Comparison of ENCODE assay signal across 23 mouse cellular contexts in genomic region chr5:76623759-76624158, GRCm38 (mm10). TPM values are rescaled to one million over a fixed set of nuclear protein-coding genes. Genes with fewer than 3 reads are reported as not detected.
DNase-seq lines count a peak whose midpoint lies in the region; ATAC-seq and TF ChIP-seq lines count a peak whose summit lies in the region.
"Had no signal": no experiment of that assay in that cellular context is flagged by ENCODE, and none has a peak within 500 bp of the region (broad histone marks: within the 10 kb centered on the region; RNA-seq: fewer than 3 reads in every experiment).

No protein-coding gene starts in this region.

- no peak overlapping the region for H3K27ac ChIP-seq in CH12.LX (ENCODE audit: insufficient read depth, low read depth)
- H3K27ac ChIP-seq in ES-E14 (ENCODE audit: insufficient read depth, low read depth, low read length, poor library complexity, severe bottlenecking), result no peak overlapping the region
- H3K27ac ChIP-seq in limb, embryonic 10.5 days, result no peak overlapping the region
- no peak overlapping the region for H3K27ac ChIP-seq in hindbrain, embryonic 12.5 days
- H3K27ac ChIP-seq: embryonic facial prominence, embryonic 13.5 days; embryonic facial prominence, embryonic 15.5 days; forebrain, embryonic 10.5 days; forebrain, embryonic 12.5 days had no signal

- ATAC-seq in hindbrain, embryonic 12.5 days (ENCODE audit: low FRiP score), result no peak
- ATAC-seq: activated CD4-positive, CD25-positive, alpha-beta regulatory T cell, adult 4 months; forebrain, embryonic 14.5 days; forebrain, embryonic 16.5 days; Patski had no signal

- H3K9me3 ChIP-seq in CH12.LX (replicated peaks; ENCODE audit: low read length) (no peaks in the 10 kb centered on the region), ES-E14 (ENCODE audit: control insufficient read depth, insufficient read depth, low read depth, low read length) (no peaks in the 10 kb centered on the region)
- no peaks in the 10 kb centered on the region for H3K9me3 ChIP-seq in limb, embryonic 10.5 days (replicated peaks)
- H3K9me3 ChIP-seq in hindbrain, embryonic 12.5 days (replicated peaks), result no peaks in the 10 kb centered on the region
- H3K9me3 ChIP-seq: embryonic facial prominence, embryonic 13.5 days; embryonic facial prominence, embryonic 15.5 days; forebrain, embryonic 10.5 days; forebrain, embryonic 12.5 days had no signal

- no peaks in the 10 kb centered on the region for H3K79me2 ChIP-seq in CH12.LX (replicated peaks; ENCODE audit: control insufficient read depth, extremely low read depth, insufficient read depth, poor library complexity, severe bottlenecking)

- in situ Hi-C loops in CH12.LX (cut with MboI; ENCODE audit: low pct_ligation_motif_present, low pct_unique_long_range_greater_than_20kb, low sequenced_read_pairs), result no loop called here
- in situ Hi-C loops in ES-E14 (cut with MboI; ENCODE audit: low sequenced_read_pairs in 2 of 2, unreplicated experiment in 2 of 2), result no loop called here

- H3K9ac ChIP-seq in CH12.LX (ENCODE audit: insufficient read depth, low read depth) (no peak overlapping the region), ES-E14 (ENCODE audit: insufficient read depth, low read depth, low read length, poor library complexity, severe bottlenecking) (no peak overlapping the region)
- H3K9ac ChIP-seq in hindbrain, embryonic 12.5 days, result no peak overlapping the region
- H3K9ac ChIP-seq: embryonic facial prominence, embryonic 13.5 days; embryonic facial prominence, embryonic 15.5 days; forebrain, embryonic 12.5 days had no signal

- no peak for TF ChIP-seq POLR2A in CH12.LX (IDR thresholded peaks at IDR 0.05; ENCODE audit: low read depth, low read length)

- H3K36me3 ChIP-seq in CH12.LX (replicated peaks in 1 of 2; ENCODE audit: control insufficient read depth in 1 of 2, insufficient read depth in 1 of 2, low read length in 1 of 2), result peaks cover 26 to 74% of the 10 kb centered on the region in 2 experiments
- peaks cover 2% of the 10 kb centered on the region; the same call in 1 of the 2 replicates for H3K36me3 ChIP-seq in ES-E14 (ENCODE audit: control insufficient read depth, insufficient read depth, low read length, poor library complexity, severe bottlenecking)
- peaks cover 73% of the 10 kb centered on the region for H3K36me3 ChIP-seq in limb, embryonic 10.5 days
- H3K36me3 ChIP-seq in hindbrain, embryonic 12.5 days, result peaks cover 38% of the 10 kb centered on the region

- H3K4me1 ChIP-seq in CH12.LX (ENCODE audit: control insufficient read depth in 1 of 2, insufficient read depth in 2 of 2) (no peaks in the 10 kb centered on the region), ES-E14 (ENCODE audit: control insufficient read depth in 2 of 2, insufficient read depth in 2 of 2, low read length in 2 of 2, poor library complexity in 1 of 2) (no peaks in the 10 kb centered on the region)
- no peaks in the 10 kb centered on the region for H3K4me1 ChIP-seq in limb, embryonic 10.5 days
- H3K4me1 ChIP-seq in hindbrain, embryonic 12.5 days, result no peaks in the 10 kb centered on the region
- H3K4me1 ChIP-seq: embryonic facial prominence, embryonic 13.5 days; embryonic facial prominence, embryonic 15.5 days; forebrain, embryonic 10.5 days; forebrain, embryonic 12.5 days had no signal

- no peaks in the 10 kb centered on the region for H3K27me3 ChIP-seq in CH12.LX (replicated peaks)
- H3K27me3 ChIP-seq in limb, embryonic 10.5 days (ENCODE audit: low read depth, poor library complexity, severe bottlenecking), result no peaks in the 10 kb centered on the region
- no peaks in the 10 kb centered on the region for H3K27me3 ChIP-seq in hindbrain, embryonic 12.5 days
- H3K27me3 ChIP-seq: embryonic facial prominence, embryonic 13.5 days; embryonic facial prominence, embryonic 15.5 days; forebrain, embryonic 12.5 days; Patski had no signal

- TF ChIP-seq CTCF in CH12.LX (conservative IDR thresholded peaks at IDR 0.05 in 1 of 2, IDR thresholded peaks at IDR 0.05 in 1 of 2; ENCODE audit: low read depth in 2 of 2, low read length in 2 of 2), result no peak

- WGBS in limb, embryonic 10.5 days, result 95% methylated on average over 9 of the region's 9 CpGs
- WGBS in hindbrain, embryonic 12.5 days, result 96% methylated on average over 9 of the region's 9 CpGs

- H3K4me2 ChIP-seq in CH12.LX (ENCODE audit: insufficient read depth, low read depth, poor library complexity, severe bottlenecking), result no peak overlapping the region
- H3K4me2 ChIP-seq in hindbrain, embryonic 12.5 days (replicated peaks), result no peak overlapping the region
- H3K4me2 ChIP-seq: embryonic facial prominence, embryonic 13.5 days; embryonic facial prominence, embryonic 15.5 days; forebrain, embryonic 12.5 days had no signal

- DNase-seq in CH12.LX (ENCODE audit: extremely low read depth) (no peak), ES-E14 (ENCODE audit: low read depth, low spot score) (no peak)
- peak; percentile 11 for DNase-seq in limb, embryonic 10.5 days (ENCODE audit: low spot score)
- no peak for DNase-seq in adrenal gland, postnatal 14 days
- DNase-seq: adrenal gland, adult 8-10 months; adrenal gland, postnatal 25 days; cerebellum, adult 11 months; cerebellum, adult 18-20 months; cerebellum, adult 8-10 months; cerebellum, adult 9-11 months; cerebellum, postnatal 14 days; cerebellum, postnatal 36 days; embryo, embryonic 11 days had no signal

- no peak for TF ChIP-seq EP300 in CH12.LX (IDR thresholded peaks at IDR 0.05; ENCODE audit: low read length)

- dilution Hi-C loops in CH12.LX (cut with MboI; ENCODE audit: extremely low pct_ligation_motif_present, extremely low pct_unique_long_range_greater_than_20kb, low sequenced_read_pairs), result no loop called here

- no peak for TF ChIP-seq RAD21 in CH12.LX (IDR thresholded peaks at IDR 0.05; ENCODE audit: low read depth, low read length)

- no peak overlapping the region for H3K4me3 ChIP-seq in CH12.LX (replicated peaks in 1 of 3; ENCODE audit: low read depth in 2 of 3, low read length in 2 of 3, poor library complexity in 1 of 3)
- H3K4me3 ChIP-seq in ES-E14 (ENCODE audit: insufficient read depth in 1 of 2, low read depth in 1 of 2, low read length in 2 of 2, poor library complexity in 1 of 2, severe bottlenecking in 1 of 2), result no peak overlapping the region
- H3K4me3 ChIP-seq in limb, embryonic 10.5 days, result no peak overlapping the region
- H3K4me3 ChIP-seq in hindbrain, embryonic 12.5 days, result no peak overlapping the region
- H3K4me3 ChIP-seq: embryonic facial prominence, embryonic 13.5 days; embryonic facial prominence, embryonic 15.5 days; erythroblast, embryonic 14.5 days; forebrain, embryonic 10.5 days; forebrain, embryonic 12.5 days had no signal

TF ChIP-seq in CH12.LX, 34 proteins besides CTCF, POLR2A, EP300 and RAD21:
- TF ChIP-seq GABPA (IDR thresholded peaks at IDR 0.05; ENCODE audit: insufficient replicate concordance, low read depth, low read length) (no peak), MAFK (IDR thresholded peaks at IDR 0.05; ENCODE audit: insufficient replicate concordance, low read length) (peak; percentile 69; the same call in 1 of the 2 replicates)
TF ChIP-seq in CH12.LX: peak in this region for 1.

TF ChIP-seq in ES-E14, 5 proteins besides CTCF, POLR2A, EP300 and RAD21:
- TF ChIP-seq CHD2 (IDR thresholded peaks at IDR 0.05; ENCODE audit: low read depth, low read length) (no peak), HCFC1 (IDR thresholded peaks at IDR 0.05; ENCODE audit: borderline replicate concordance, insufficient read depth, low read length) (no peak), MAFK (IDR thresholded peaks at IDR 0.05; ENCODE audit: insufficient read depth, low read depth, low read length) (peak; percentile 62; the same call in 1 of the 2 replicates), ZC3H11A (IDR thresholded peaks at IDR 0.05; ENCODE audit: borderline replicate concordance, low read depth, low read length) (no peak)

RNA-seq across cellular contexts. Expression of gene C530008M17Rik, which starts 32.6 kb away (rescaled TPM):
- total RNA-seq in CH12.LX (2012; rRNA removed), result 0.04 and 0.08 TPM in 2 replicates
- total RNA-seq in CH12.LX (2014; rRNA removed), result not detected in 2 replicates
- polyA plus RNA-seq in CH12.LX (2012; ENCODE audit: insufficient read length, low read depth), result 0.42 and 0.44 TPM in 2 replicates
- 1.1 and 1.4 TPM in 2 replicates for total RNA-seq in ES-E14 (2012; rRNA removed)
- 25.2 and 26.7 TPM in 2 replicates for polyA plus RNA-seq in limb, embryonic 10.5 days (2016; fragmentation: Nextera tagmentation; extraction: Ambion mirVana)
- 81.2 and 81.5 TPM in 2 replicates for polyA plus RNA-seq in hindbrain, embryonic 12.5 days (2016; fragmentation: Nextera tagmentation; extraction: Ambion mirVana)
- total RNA-seq in adrenal gland, postnatal 14 days (2021), result 12.0 and 16.7 TPM in 2 replicates

RNA-seq across cellular contexts. Expression of gene Cep135, which starts 35.3 kb away (rescaled TPM):
- total RNA-seq in CH12.LX (2012; rRNA removed), result 8.0 and 10.3 TPM in 2 replicates
- 11.9 and 12.1 TPM in 2 replicates for total RNA-seq in CH12.LX (2014; rRNA removed)
- polyA plus RNA-seq in CH12.LX (2012; ENCODE audit: insufficient read length, low read depth), result 11.7 and 12.0 TPM in 2 replicates
- total RNA-seq in ES-E14 (2012; rRNA removed), result 8.8 and 9.1 TPM in 2 replicates
- polyA plus RNA-seq in limb, embryonic 10.5 days (2016; fragmentation: Nextera tagmentation; extraction: Ambion mirVana), result 8.9 and 10.8 TPM in 2 replicates
- polyA plus RNA-seq in hindbrain, embryonic 12.5 days (2016; fragmentation: Nextera tagmentation; extraction: Ambion mirVana), result 8.2 and 8.3 TPM in 2 replicates
- total RNA-seq in adrenal gland, postnatal 14 days (2021), result 6.4 and 6.6 TPM in 2 replicates
